Mouse (Mus musculus): ENCODE measurements around the gene Strn3. TPM values are rescaled to one million over a fixed set of nuclear protein-coding genes. Genes with fewer than 3 reads are reported as not detected.

Strn3 gene
- polyA plus RNA-seq (2016; fragmentation: Nextera tagmentation; extraction: Ambion mirVana), result 31.6 and 41.5 TPM in 2 replicates

DNA sequence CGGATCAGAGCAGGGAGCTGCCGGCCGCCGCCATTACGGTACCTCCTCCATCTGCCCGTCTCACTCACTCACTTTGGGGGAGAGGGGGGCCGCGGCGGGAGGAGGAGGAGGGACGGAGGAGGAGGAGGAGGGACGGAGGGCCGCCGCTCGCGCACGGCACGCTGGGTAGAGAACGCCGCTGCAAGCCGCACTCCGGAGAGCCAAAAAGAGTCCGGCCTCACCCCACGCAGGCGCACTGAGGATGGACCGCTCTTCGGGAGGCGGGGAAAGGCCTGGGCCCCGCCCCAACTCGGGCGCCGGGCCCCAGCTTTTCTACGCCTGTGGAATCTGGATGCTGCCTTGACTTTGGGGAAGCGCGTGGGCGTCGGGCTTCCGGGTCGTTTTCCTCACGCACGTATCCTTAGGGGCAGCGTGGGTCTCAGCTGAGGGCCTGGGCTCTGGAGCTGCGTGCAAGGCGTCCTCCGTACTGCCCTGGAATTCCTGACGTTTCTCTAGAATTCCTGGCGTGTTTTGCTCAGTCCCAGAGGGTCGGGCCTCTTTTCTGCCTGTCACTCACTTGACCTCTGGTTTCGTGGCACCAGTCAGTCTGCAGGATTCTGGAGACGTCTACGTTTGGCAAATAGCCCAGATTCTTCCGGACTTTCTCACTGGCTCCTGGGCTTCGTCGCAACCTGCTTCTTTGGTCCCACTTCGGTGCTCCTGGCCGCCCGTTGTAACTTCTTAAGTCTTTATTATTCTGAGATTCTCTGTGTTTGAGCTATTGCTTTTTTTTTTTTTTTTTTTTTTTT, at the start of gene Strn3:
TSS of gene Strn3 (minus strand) at position 53 of the 788 bp plus-strand sequence.
- DNase-seq (ENCODE audit: low spot score), result peak; percentile 96
- H3K27ac ChIP-seq, result peak within 1 kb of the TSS; percentile 100
- H3K36me3 ChIP-seq, result no peaks in the 10 kb centered on the region
- no peaks in the 10 kb centered on the region for H3K9me3 ChIP-seq (replicated peaks)
- H3K4me3 ChIP-seq, result peak within 1 kb of the TSS; percentile 97
- under 1% methylated on average over 56 of the region's 56 CpGs for WGBS
- H3K4me1 ChIP-seq, result peaks cover 13% of the 10 kb centered on the region; the same call in 1 of the 2 replicates
- H3K27me3 ChIP-seq (ENCODE audit: low read depth, poor library complexity, severe bottlenecking), result no peaks in the 10 kb centered on the region

GRCm38 (mm10) chr12:51736807-51737206, 45.1 kb upstream of the Strn3 start:
- H3K9me3 ChIP-seq (replicated peaks), result no peaks in the 10 kb centered on the region
- WGBS, result 89% methylated on average over 1 of the region's 1 CpGs
- DNase-seq (ENCODE audit: low spot score), result no peak
- peaks cover 5% of the 10 kb centered on the region; the same call in 1 of the 2 replicates for H3K4me1 ChIP-seq
- H3K27ac ChIP-seq, result no peak overlapping the region
- peaks cover 15% of the 10 kb centered on the region for H3K36me3 ChIP-seq
- H3K27me3 ChIP-seq (ENCODE audit: low read depth, poor library complexity, severe bottlenecking), result no peaks in the 10 kb centered on the region
- H3K4me3 ChIP-seq, result no peak overlapping the region

- no peaks in the 10 kb centered on the region for H3K9me3 ChIP-seq (replicated peaks)
- 85% methylated on average over 3 of the region's 3 CpGs for WGBS
- H3K4me3 ChIP-seq, result no peak overlapping the region
- H3K27ac ChIP-seq, result no peak overlapping the region
- H3K4me1 ChIP-seq, result peaks cover 5% of the 10 kb centered on the region; the same call in 1 of the 2 replicates
- H3K27me3 ChIP-seq (ENCODE audit: low read depth, poor library complexity, severe bottlenecking), result no peaks in the 10 kb centered on the region
- peaks cover 10% of the 10 kb centered on the region; the same call in 1 of the 2 replicates for H3K36me3 ChIP-seq
- no peak for DNase-seq (ENCODE audit: low spot score)
These were observed 44.7 kb upstream of the Strn3 start for GRCm38 (mm10) chr12:51736381-51736780.

- no peaks in the 10 kb centered on the region for H3K27me3 ChIP-seq (ENCODE audit: low read depth, poor library complexity, severe bottlenecking)
- no peak for DNase-seq (ENCODE audit: low spot score)
- 72% methylated on average over 7 of the region's 7 CpGs for WGBS
- H3K36me3 ChIP-seq, result peaks cover 13% of the 10 kb centered on the region; the same call in 1 of the 2 replicates
- H3K9me3 ChIP-seq (replicated peaks), result no peaks in the 10 kb centered on the region
- no peak overlapping the region for H3K4me3 ChIP-seq
- H3K4me1 ChIP-seq, result peaks cover 5% of the 10 kb centered on the region; the same call in 1 of the 2 replicates
- no peak overlapping the region for H3K27ac ChIP-seq
These were observed 44.2 kb upstream of the Strn3 start for GRCm38 (mm10) chr12:51735840-51736271.

DNA sequence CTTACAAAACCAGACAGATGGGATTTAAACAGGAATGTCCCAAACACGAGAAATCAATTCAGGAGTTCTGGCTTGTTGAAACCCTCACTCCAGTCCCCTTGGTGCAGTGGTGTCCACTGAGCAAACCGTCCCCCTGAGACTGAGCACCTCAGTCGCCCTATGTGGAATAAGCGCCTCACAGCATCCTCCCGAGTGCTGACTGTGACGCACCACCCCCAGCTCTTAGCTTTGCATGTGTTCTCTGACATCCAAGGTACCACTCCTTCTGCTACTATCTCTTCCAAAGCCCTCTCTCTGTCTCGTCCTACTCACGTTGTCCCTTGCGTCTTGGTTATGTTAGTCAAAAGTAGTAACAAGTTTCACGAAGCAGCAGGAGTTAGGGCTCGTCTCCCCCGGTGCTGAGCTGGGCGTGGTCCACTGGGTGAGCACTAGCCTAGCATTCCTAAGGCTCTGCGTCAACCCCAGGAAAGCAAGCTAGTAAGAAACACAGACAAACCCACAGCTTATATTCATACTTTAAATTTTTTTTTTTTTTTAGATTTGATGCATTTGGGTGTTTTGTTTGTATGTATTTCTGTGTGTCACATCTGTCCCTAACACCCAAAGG, 43.0 kb upstream of the Strn3 start:
- no peak overlapping the region for H3K27ac ChIP-seq
- peaks cover 5% of the 10 kb centered on the region; the same call in 1 of the 2 replicates for H3K4me1 ChIP-seq
- H3K4me3 ChIP-seq, result no peak overlapping the region
- WGBS, result 84% methylated on average over 14 of the region's 14 CpGs
- H3K27me3 ChIP-seq (ENCODE audit: low read depth, poor library complexity, severe bottlenecking), result no peaks in the 10 kb centered on the region
- peaks cover 14% of the 10 kb centered on the region; the same call in 1 of the 2 replicates for H3K36me3 ChIP-seq
- H3K9me3 ChIP-seq (replicated peaks), result no peaks in the 10 kb centered on the region
- no peak for DNase-seq (ENCODE audit: low spot score)

DNA sequence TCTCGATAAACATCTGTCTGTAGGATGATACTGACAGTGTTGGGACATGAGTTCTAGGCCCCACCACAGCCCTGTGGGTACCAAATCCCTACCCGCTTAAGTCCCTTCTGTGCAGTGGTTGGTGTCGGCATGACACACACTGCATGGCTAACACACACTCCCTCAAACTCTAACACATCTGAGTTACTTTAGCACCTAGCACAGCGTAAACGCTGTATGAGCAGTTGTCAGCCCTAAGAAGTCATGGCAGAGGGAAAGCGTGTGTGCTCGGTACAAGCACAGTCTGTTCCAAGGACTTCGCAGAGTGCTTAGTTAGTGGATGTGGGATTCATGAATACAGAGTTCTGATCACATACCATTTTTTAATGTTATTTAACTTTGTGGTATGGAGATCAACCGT, 38.1 kb upstream of the Strn3 start:
- Histone ChIP-seq H3K9me3 (replicated peaks) (no peaks in the 10 kb centered on the region), H3K27ac (no peak overlapping the region), H3K4me3 (no peak overlapping the region), H3K27me3 (ENCODE audit: low read depth, poor library complexity, severe bottlenecking) (no peaks in the 10 kb centered on the region), H3K36me3 (peaks cover 12% of the 10 kb centered on the region; the same call in 1 of the 2 replicates), H3K4me1 (no peaks in the 10 kb centered on the region)
- no peak for DNase-seq (ENCODE audit: low spot score)
- 94% methylated on average over 9 of the region's 9 CpGs for WGBS

GRCm38 (mm10) chr12:51729058-51729457, 37.4 kb upstream of the Strn3 start:
- peaks cover 10% of the 10 kb centered on the region; the same call in 1 of the 2 replicates for H3K36me3 ChIP-seq
- H3K9me3 ChIP-seq (replicated peaks), result no peaks in the 10 kb centered on the region
- no peaks in the 10 kb centered on the region for H3K27me3 ChIP-seq (ENCODE audit: low read depth, poor library complexity, severe bottlenecking)
- no peak overlapping the region for H3K27ac ChIP-seq
- no peaks in the 10 kb centered on the region for H3K4me1 ChIP-seq
- no peak for DNase-seq (ENCODE audit: low spot score)
- WGBS, result 88% methylated on average over 11 of the region's 11 CpGs
- no peak overlapping the region for H3K4me3 ChIP-seq

DNA sequence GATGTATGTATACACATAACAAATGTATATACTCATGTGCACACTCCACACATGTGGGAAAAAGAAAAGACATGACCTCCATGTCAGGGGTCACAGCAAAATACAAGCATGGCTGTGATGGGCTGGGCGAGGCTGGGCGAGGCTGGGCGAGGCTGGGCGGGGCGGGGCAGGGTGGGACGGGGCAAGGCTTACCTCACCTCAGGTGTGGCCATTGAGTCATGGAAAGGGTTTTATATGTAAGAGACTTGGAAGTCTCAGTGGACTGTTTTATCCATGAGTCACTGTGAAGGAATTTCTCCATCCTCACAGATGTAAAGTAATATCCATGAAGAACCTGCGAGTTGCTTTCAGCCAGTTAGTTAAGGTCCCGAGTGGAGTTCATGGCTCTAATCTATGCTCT, 30.1 kb upstream of the Strn3 start:
- H3K4me1 ChIP-seq, result no peaks in the 10 kb centered on the region
- H3K27me3 ChIP-seq (ENCODE audit: low read depth, poor library complexity, severe bottlenecking), result no peaks in the 10 kb centered on the region
- no peak for DNase-seq (ENCODE audit: low spot score)
- H3K27ac ChIP-seq, result no peak overlapping the region
- no peaks in the 10 kb centered on the region for H3K9me3 ChIP-seq (replicated peaks)
- H3K36me3 ChIP-seq, result peaks cover 20% of the 10 kb centered on the region; the same call in 1 of the 2 replicates
- no peak overlapping the region for H3K4me3 ChIP-seq
- 94% methylated on average over 8 of the region's 8 CpGs for WGBS

- 94% methylated on average over 6 of the region's 6 CpGs for WGBS
- DNase-seq (ENCODE audit: low spot score), result no peak
- Histone ChIP-seq H3K9me3 (replicated peaks) (no peaks in the 10 kb centered on the region), H3K4me3 (no peak overlapping the region), H3K27me3 (ENCODE audit: low read depth, poor library complexity, severe bottlenecking) (no peaks in the 10 kb centered on the region), H3K27ac (no peak overlapping the region), H3K36me3 (peaks cover 15% of the 10 kb centered on the region; the same call in 1 of the 2 replicates), H3K4me1 (no peaks in the 10 kb centered on the region)
These were observed 26.9 kb upstream of the Strn3 start for GRCm38 (mm10) chr12:51718617-51719016.

DNA sequence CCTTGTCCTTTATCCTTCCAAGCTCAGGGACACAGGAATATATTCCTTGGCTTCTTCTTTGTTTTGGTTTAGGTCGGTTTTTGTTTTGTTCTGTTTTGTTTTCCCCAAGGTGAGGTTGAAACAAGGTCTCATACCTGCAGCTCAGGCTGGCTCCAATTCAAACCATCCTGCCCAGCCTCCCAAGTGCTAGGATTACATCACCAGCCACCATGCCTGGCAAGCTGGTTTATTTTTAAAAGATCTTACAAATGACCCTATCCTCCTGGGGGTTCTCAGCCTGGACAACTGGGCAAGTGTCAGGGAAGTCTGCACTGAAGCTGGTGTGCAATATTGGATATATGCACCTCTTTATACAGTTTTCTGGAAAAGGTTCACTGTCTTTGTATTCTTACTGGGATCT, 21.0 kb upstream of the Strn3 start:
- 0 out of 2 replicates have a peak, but pooled peaks cover 2% of the 10 kb centered on the region for H3K4me1 ChIP-seq
- no peaks in the 10 kb centered on the region for H3K9me3 ChIP-seq (replicated peaks)
- H3K27ac ChIP-seq, result no peak overlapping the region
- no peak overlapping the region for H3K4me3 ChIP-seq
- H3K27me3 ChIP-seq (ENCODE audit: low read depth, poor library complexity, severe bottlenecking), result no peaks in the 10 kb centered on the region
- WGBS, result 85% methylated on average over 1 of the region's 1 CpGs
- no peaks in the 10 kb centered on the region for H3K36me3 ChIP-seq
- no peak for DNase-seq (ENCODE audit: low spot score)

GRCm38 (mm10) chr12:51710154-51710553, 18.5 kb upstream of the Strn3 start:
- no peaks in the 10 kb centered on the region for H3K27me3 ChIP-seq (ENCODE audit: low read depth, poor library complexity, severe bottlenecking)
- H3K4me1 ChIP-seq, result 0 out of 2 replicates have a peak, but pooled peaks cover 2% of the 10 kb centered on the region
- 72% methylated on average over 5 of the region's 5 CpGs for WGBS
- H3K9me3 ChIP-seq (replicated peaks), result no peaks in the 10 kb centered on the region
- H3K27ac ChIP-seq, result no peak overlapping the region
- H3K4me3 ChIP-seq, result no peak overlapping the region
- no peak for DNase-seq (ENCODE audit: low spot score)
- H3K36me3 ChIP-seq, result no peaks in the 10 kb centered on the region

DNA sequence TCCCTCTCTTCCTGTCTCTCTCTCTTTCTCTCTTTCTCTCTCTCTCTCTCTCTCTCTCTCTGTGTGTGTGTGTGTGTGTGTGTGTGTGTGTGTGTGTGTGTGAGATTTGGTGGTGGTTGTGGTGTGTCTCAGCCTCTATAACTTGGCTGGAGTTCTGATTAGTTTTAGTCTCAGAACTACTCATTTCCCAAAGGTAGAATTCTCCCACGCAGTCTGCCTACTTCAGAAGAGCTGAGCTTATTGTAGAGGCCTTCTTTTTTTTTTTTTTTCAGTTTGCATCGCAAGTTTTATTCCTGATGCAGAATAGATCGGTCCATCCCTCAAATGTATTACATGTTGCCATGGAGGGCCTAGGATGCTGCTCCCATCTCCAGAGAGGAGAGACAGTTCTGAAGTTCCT, 18.0 kb upstream of the Strn3 start:
- H3K27me3 ChIP-seq (ENCODE audit: low read depth, poor library complexity, severe bottlenecking), result no peaks in the 10 kb centered on the region
- H3K9me3 ChIP-seq (replicated peaks), result no peaks in the 10 kb centered on the region
- H3K27ac ChIP-seq, result no peak overlapping the region
- no peaks in the 10 kb centered on the region for H3K36me3 ChIP-seq
- H3K4me3 ChIP-seq, result no peak overlapping the region
- no peak for DNase-seq (ENCODE audit: low spot score)
- 0 out of 2 replicates have a peak, but pooled peaks cover 2% of the 10 kb centered on the region for H3K4me1 ChIP-seq
- 82% methylated on average over 3 of the region's 3 CpGs for WGBS

All from limb, embryonic 10.5 days (tissue).